Mouse (Mus musculus): ENCODE measurements at regions not wholly inside any gene's neighbourhood (a gene's known extent, or its start where the extent isn't known, plus 50 kb on each side); places are given as distances from the start of the nearest gene placed in this dataset.

GRCm38 (mm10) chr12:25895691-25896090 lies 519.4 kb downstream of the Rnf144a start:
- DNase-seq (ENCODE audit: low spot score): no peak

- no peak for DNase-seq (ENCODE audit: low spot score)
These were observed 523.5 kb downstream of the Rnf144a start for GRCm38 (mm10) chr12:25891391-25892167.

- DNase-seq (ENCODE audit: low spot score): no peak
These were observed 524.3 kb downstream of the Rnf144a start for GRCm38 (mm10) chr12:25890722-25891121.

- peak; percentile 43 for DNase-seq (ENCODE audit: low spot score)
These were observed 531.3 kb downstream of the Rnf144a start for GRCm38 (mm10) chr12:25883771-25884171.

GRCm38 (mm10) chr12:25871816-25872215 lies 543.2 kb downstream of the Rnf144a start:
- no peak for DNase-seq (ENCODE audit: low spot score)

GRCm38 (mm10) chr12:25871001-25871461 lies 544.0 kb downstream of the Rnf144a start:
- DNase-seq (ENCODE audit: low spot score): peak; percentile 82

- DNase-seq (ENCODE audit: low spot score): no peak
These were observed 545.2 kb downstream of the Rnf144a start for GRCm38 (mm10) chr12:25869846-25870245.

- DNase-seq (ENCODE audit: low spot score): no peak
These were observed 550.0 kb downstream of the Rnf144a start for GRCm38 (mm10) chr12:25865063-25865462.

GRCm38 (mm10) chr12:25864113-25864852 lies 550.8 kb downstream of the Rnf144a start:
- peak; percentile 40 for DNase-seq (ENCODE audit: low spot score)

GRCm38 (mm10) chr12:25861100-25861499 lies 554.0 kb downstream of the Rnf144a start:
- DNase-seq (ENCODE audit: low spot score): no peak

GRCm38 (mm10) chr12:25858397-25858796 lies 556.7 kb downstream of the Rnf144a start:
- no peak for DNase-seq (ENCODE audit: low spot score)

- DNase-seq (ENCODE audit: low spot score): no peak
These were observed 585.0 kb downstream of the Rnf144a start for GRCm38 (mm10) chr12:25830057-25830456.

GRCm38 (mm10) chr12:25827961-25828360 lies 587.1 kb downstream of the Rnf144a start:
- no peak for DNase-seq (ENCODE audit: low spot score)

GRCm38 (mm10) chr12:25826928-25827327 lies 588.1 kb downstream of the Rnf144a start:
- no peak for DNase-seq (ENCODE audit: low spot score)

- no peak for DNase-seq (ENCODE audit: low spot score)
These were observed 588.6 kb downstream of the Rnf144a start for GRCm38 (mm10) chr12:25826451-25826850.

- DNase-seq (ENCODE audit: low spot score): no peak
These were observed 598.8 kb downstream of the Rnf144a start for GRCm38 (mm10) chr12:25816248-25816647.

- DNase-seq (ENCODE audit: low spot score): no peak
These were observed 620.0 kb downstream of the Rnf144a start for GRCm38 (mm10) chr12:25795092-25795491.

GRCm38 (mm10) chr12:25794571-25794970 lies 620.5 kb downstream of the Rnf144a start:
- DNase-seq (ENCODE audit: low spot score): no peak

GRCm38 (mm10) chr12:25792571-25793075 lies 622.4 kb downstream of the Rnf144a start:
- no peak for DNase-seq (ENCODE audit: low spot score)

GRCm38 (mm10) chr12:25790956-25791355 lies 624.1 kb downstream of the Rnf144a start:
- DNase-seq (ENCODE audit: low spot score): no peak

- no peak for DNase-seq (ENCODE audit: low spot score)
These were observed 629.1 kb downstream of the Rnf144a start for GRCm38 (mm10) chr12:25785646-25786606.

GRCm38 (mm10) chr12:25784401-25784800 lies 630.7 kb downstream of the Rnf144a start:
- DNase-seq (ENCODE audit: low spot score): no peak
